Mouse (Mus musculus) midbrain, embryonic 16.5 days (tissue): ENCODE results near the gene 1700001P01Rik. TPM values are rescaled to one million over a fixed set of nuclear protein-coding genes. Genes with fewer than 3 reads are reported as not detected.
"Not testable (repeated sequence)": the region's sequence is repeated elsewhere in the genome, so short reads cannot be mapped to it uniquely, and the experiment has no call there.

ENCODE experiments used
- ATAC-seq: fragments of 200-750 bp; cut with Nextera tagmentation; 2 replicates; pipeline ENCODE4 v1.8.0; 2017; ENCODE audit warnings: moderate TSS enrichment
- H3K27ac ChIP-seq: fragments of 300-500 bp; sonication (generic); 2 replicates; pipeline ENCODE4 v1.5.1; 2014; ENCODE audit warnings: mild to moderate bottlenecking, low read length, mixed read lengths
- H3K27me3 ChIP-seq: fragments of 300-500 bp; sonication (generic); 2 replicates; pipeline ENCODE4 v1.6.1; 2014; ENCODE audit warnings: low read depth, low read length, mixed read lengths; ENCODE audit not compliant: control insufficient read depth, insufficient read depth
- H3K36me3 ChIP-seq: fragments of 300-500 bp; sonication (generic); 2 replicates; pipeline ENCODE4 v1.6.1; 2014; ENCODE audit warnings: mild to moderate bottlenecking, low read length, moderate library complexity, mixed read lengths; ENCODE audit not compliant: control insufficient read depth, insufficient read depth
- H3K4me1 ChIP-seq: fragments of 300-500 bp; sonication (generic); 2 replicates; pipeline ENCODE4 v1.6.1; 2014; ENCODE audit warnings: mild to moderate bottlenecking, low read length, mixed read lengths; ENCODE audit not compliant: control insufficient read depth, insufficient read depth
- H3K4me2 ChIP-seq: fragments of 300-500 bp; sonication (generic); 2 replicates; pipeline ENCODE4 v1.6.1; 2014; ENCODE audit warnings: mild to moderate bottlenecking, low read length, mixed read lengths
- H3K4me3 ChIP-seq: fragments of 300-500 bp; sonication (generic); 2 replicates; pipeline ENCODE4 v1.5.1; 2014; ENCODE audit warnings: low read depth, mild to moderate bottlenecking, low read length, moderate library complexity, mixed read lengths
- H3K9ac ChIP-seq: fragments of 300-500 bp; sonication (generic); 2 replicates; pipeline ENCODE4 v1.6.1; 2014; ENCODE audit warnings: low read depth, low read length, mixed read lengths
- H3K9me3 ChIP-seq: fragments of 300-500 bp; sonication (generic); replicated peaks from 2 replicates; pipeline ENCODE4 v1.6.1; 2014; ENCODE audit warnings: mild to moderate bottlenecking, low read length, mixed read lengths; ENCODE audit not compliant: control insufficient read depth, poor library complexity, severe bottlenecking
- WGBS: fragments of 180-500 bp; shearing (Covaris S2); extraction: QIAGEN DNeasy Blood & Tissue Kit; methylation state at CpG from one replicate; pipeline ENCODE4 v1.1.7; 2014; 5-methylcytosine and 5-hydroxymethylcytosine counted together
- polyA plus RNA-seq: library from polyadenylated mRNA; unstranded; fragments of >200 nt; fragmentation: Nextera tagmentation; extraction: Ambion mirVana; gene quantifications from 2 replicates; pipeline ENCODE4 v1.2.1, GENCODE M21; 2015

Gene 1700001P01Rik
- polyA plus RNA-seq, 1 experiment from 2014 or later = 0.74 TPM

- H3K4me3 ChIP-seq = peak overlapping the region; percentile 92
- no peaks in the 10 kb centered on the region for H3K9me3 ChIP-seq
- peak overlapping the region; percentile 98 for H3K27ac ChIP-seq
- H3K36me3 ChIP-seq = no peaks in the 10 kb centered on the region
- H3K4me2 ChIP-seq = peak overlapping the region; percentile 76
- H3K4me1 ChIP-seq = peaks cover 35% of the 10 kb centered on the region
- ATAC-seq = peak; percentile 62
- no peaks in the 10 kb centered on the region for H3K27me3 ChIP-seq
- WGBS = under 1% methylated on average over 30 of the region's 43 CpGs
- peak overlapping the region; percentile 98 for H3K9ac ChIP-seq
Measured at GRCm38 (mm10) chr11:97799994-97800690, 24.4 kb upstream of the 1700001P01Rik start.

GRCm38 (mm10) chr11:97799146-97799993 is 23.7 kb upstream of the 1700001P01Rik start:
- ATAC-seq = peak; percentile 88
- Histone ChIP-seq H3K9me3 (no peaks in the 10 kb centered on the region), H3K9ac (peak overlapping the region; percentile 98), H3K4me1 (peaks cover 27% of the 10 kb centered on the region), H3K4me3 (peak overlapping the region; percentile 92), H3K36me3 (no peaks in the 10 kb centered on the region), H3K27ac (peak overlapping the region; percentile 98), H3K27me3 (no peaks in the 10 kb centered on the region), H3K4me2 (peak overlapping the region; percentile 76)
- under 1% methylated on average over 68 of the region's 71 CpGs for WGBS

- Histone ChIP-seq H3K27me3 (no peaks in the 10 kb centered on the region), H3K9ac (peak within 1 kb of the TSS; percentile 98), H3K27ac (peak within 1 kb of the TSS; percentile 98), H3K4me3 (peak within 1 kb of the TSS; percentile 92), H3K36me3 (no peaks in the 10 kb centered on the region), H3K4me1 (peaks cover 21% of the 10 kb centered on the region), H3K4me2 (peak within 1 kb of the TSS; percentile 76), H3K9me3 (no peaks in the 10 kb centered on the region)
- ATAC-seq = peak; percentile 59
- WGBS = 0% methylated on average over 11 of the region's 11 CpGs
Measured at GRCm38 (mm10) chr11:97798782-97799145, 23.0 kb upstream of the 1700001P01Rik start, which contains the start of gene Lasp1. Gene Lasp1, plus strand, starts transcription at chr11:97799000.

GRCm38 (mm10) chr11:97798083-97798435 is 22.3 kb upstream of the 1700001P01Rik start:
- peak overlapping the region; percentile 92 for H3K4me3 ChIP-seq
- no peaks in the 10 kb centered on the region for H3K27me3 ChIP-seq
- no peaks in the 10 kb centered on the region for H3K9me3 ChIP-seq
- 0 out of 2 replicates have a peak overlapping the region, but pooled peaks have one; percentile 3 for H3K9ac ChIP-seq
- peak overlapping the region; percentile 76 for H3K4me2 ChIP-seq
- H3K27ac ChIP-seq = peak overlapping the region; percentile 98
- H3K36me3 ChIP-seq = no peaks in the 10 kb centered on the region
- WGBS = 34% methylated on average over 8 of the region's 8 CpGs
- ATAC-seq = no peak
- peaks cover 19% of the 10 kb centered on the region for H3K4me1 ChIP-seq

GRCm38 (mm10) chr11:97797369-97798082 is 21.8 kb upstream of the 1700001P01Rik start:
- H3K9ac ChIP-seq = no peak overlapping the region
- ATAC-seq = no peak
- no peaks in the 10 kb centered on the region for H3K27me3 ChIP-seq
- peak overlapping the region; percentile 76; the same call in 1 of the 2 replicates for H3K4me2 ChIP-seq
- H3K36me3 ChIP-seq = no peaks in the 10 kb centered on the region
- H3K9me3 ChIP-seq = no peaks in the 10 kb centered on the region
- H3K4me1 ChIP-seq = peaks cover 17% of the 10 kb centered on the region
- no peak overlapping the region for H3K4me3 ChIP-seq
- no peak overlapping the region; the same call in 1 of the 2 replicates for H3K27ac ChIP-seq
- 65% methylated on average over 15 of the region's 15 CpGs for WGBS

GRCm38 (mm10) chr11:97796910-97797309 is 21.2 kb upstream of the 1700001P01Rik start:
- Histone ChIP-seq H3K9ac (no peak overlapping the region), H3K4me2 (no peak overlapping the region), H3K27me3 (no peaks in the 10 kb centered on the region), H3K4me1 (peaks cover 10% of the 10 kb centered on the region), H3K36me3 (no peaks in the 10 kb centered on the region), H3K4me3 (no peak overlapping the region), H3K9me3 (no peaks in the 10 kb centered on the region), H3K27ac (no peak overlapping the region)
- ATAC-seq = no peak
- 7% methylated on average over 6 of the region's 6 CpGs for WGBS

- Histone ChIP-seq H3K36me3 (no peaks in the 10 kb centered on the region), H3K9me3 (no peaks in the 10 kb centered on the region), H3K4me1 (no peaks in the 10 kb centered on the region), H3K27me3 (no peaks in the 10 kb centered on the region), H3K27ac (no peak overlapping the region), H3K9ac (no peak overlapping the region), H3K4me2 (no peak overlapping the region), H3K4me3 (no peak overlapping the region)
- no peak for ATAC-seq
- WGBS = 8% methylated on average over 2 of the region's 2 CpGs
Measured at GRCm38 (mm10) chr11:97793165-97793564, 17.4 kb upstream of the 1700001P01Rik start.

GRCm38 (mm10) chr11:97790778-97791438 is 15.2 kb upstream of the 1700001P01Rik start:
- H3K4me1 ChIP-seq, H3K9ac ChIP-seq, H3K4me2 ChIP-seq, ATAC-seq, H3K27me3 ChIP-seq, H3K27ac ChIP-seq, H3K36me3 ChIP-seq, H3K9me3 ChIP-seq, H3K4me3 ChIP-seq: not testable (repeated sequence)
- WGBS = 83% methylated on average over 2 of the region's 2 CpGs
